Mouse (Mus musculus): ENCODE results near the gene Olfr704. TPM values are rescaled to one million over a fixed set of nuclear protein-coding genes. Genes with fewer than 3 reads are reported as not detected.
"Not testable (repeated sequence)": the region's sequence is repeated elsewhere in the genome, so short reads cannot be mapped to it uniquely, and the experiment has no call there.

Olfr704 gene
- not detected for total RNA-seq (2021)
- long read RNA-seq, experiment 1, result 0 reads
- long read RNA-seq, experiment 2, result 0 reads

- no peak for DNase-seq (ENCODE audit: low spot score in 2 of 2)
Observed at GRCm38 (mm10) chr7:106862885-106863284, at the start of gene Olfr704. TSS of gene Olfr704 (plus strand) at chr7:106863185.

GRCm38 (mm10) chr7:106813829-106814228, 49.2 kb upstream of the Olfr704 start, which contains the start of gene Olfr701:
TSS of gene Olfr701 (plus strand) at chr7:106814129.
- no peak for DNase-seq (ENCODE audit: low spot score in 2 of 2)

GRCm38 (mm10) chr7:106815775-106816174, 47.2 kb upstream of the Olfr704 start:
- no peak for DNase-seq (ENCODE audit: low spot score in 2 of 2)

- DNase-seq (ENCODE audit: low spot score in 2 of 2), result no peak
Observed at GRCm38 (mm10) chr7:106818414-106818813, 44.6 kb upstream of the Olfr704 start.

GRCm38 (mm10) chr7:106833793-106834192, 29.2 kb upstream of the Olfr704 start, which contains the start of gene Olfr702:
TSS of gene Olfr702 (minus strand) at chr7:106833893.
- no peak for DNase-seq (ENCODE audit: low spot score in 2 of 2)

- no peak for DNase-seq (ENCODE audit: low spot score in 2 of 2)
Observed at GRCm38 (mm10) chr7:106843060-106843459, 19.9 kb upstream of the Olfr704 start, which contains the start of gene Olfr703. TSS of gene Olfr703 (plus strand) at chr7:106843360.

GRCm38 (mm10) chr7:106876791-106877190, 13.8 kb downstream of the Olfr704 start, which contains the start of gene Olfr705:
TSS of gene Olfr705 (minus strand) at chr7:106876891.
- DNase-seq (ENCODE audit: low spot score in 2 of 2), result no peak

GRCm38 (mm10) chr7:106888062-106888461, 25.1 kb downstream of the Olfr704 start, which contains the start of gene Olfr706:
TSS of gene Olfr706 (minus strand) at chr7:106888162.
- no peak for DNase-seq (ENCODE audit: low spot score in 2 of 2)

GRCm38 (mm10) chr7:106901141-106901540, 38.2 kb downstream of the Olfr704 start, which contains the start of gene Olfr707:
TSS of gene Olfr707 (minus strand) at chr7:106901241.
- not testable (repeated sequence) for DNase-seq (ENCODE audit: low spot score in 2 of 2)

GRCm38 (mm10) chr7:106907676-106908075, 44.7 kb downstream of the Olfr704 start, which contains the start of gene Olfr1532-ps1:
TSS of gene Olfr1532-ps1 (plus strand) at chr7:106908001.
- no peak for DNase-seq (ENCODE audit: low spot score in 2 of 2)

Other genes with a start within 250 kb of the Olfr704 start
- not detected for gene Olfr693, start 182.6 kb upstream of the Olfr704 start, total RNA-seq (2021)
- gene Olfr694, start 171.4 kb upstream of the Olfr704 start, total RNA-seq (2021), result not detected
- not detected for gene Olfr695, start 146.8 kb upstream of the Olfr704 start, total RNA-seq (2021)
- gene Olfr697, start 120.7 kb upstream of the Olfr704 start, total RNA-seq (2021), result not detected
- not detected for gene Olfr698, start 107.8 kb upstream of the Olfr704 start, total RNA-seq (2021)
- not detected for gene Olfr699, start 70.0 kb upstream of the Olfr704 start, total RNA-seq (2021)
- gene Olfr700, start 54.4 kb upstream of the Olfr704 start, total RNA-seq (2021), result not detected
- gene Olfr701, start 49.1 kb upstream of the Olfr704 start, total RNA-seq (2021), result not detected
- gene Olfr702, start 29.3 kb upstream of the Olfr704 start, total RNA-seq (2021), result not detected
- gene Olfr703, start 19.8 kb upstream of the Olfr704 start, total RNA-seq (2021), result not detected
- gene Olfr705, start 13.7 kb downstream of the Olfr704 start, total RNA-seq (2021), result not detected
- not detected for gene Olfr706, start 25.0 kb downstream of the Olfr704 start, total RNA-seq (2021)
- gene Olfr707, start 38.1 kb downstream of the Olfr704 start, total RNA-seq (2021), result not detected
- not detected for gene Olfr1532-ps1, start 44.8 kb downstream of the Olfr704 start, total RNA-seq (2021)
- under 1 TPM in 1 of 2 experiments, not detected in 1; 0.07 TPM for gene Olfr709-ps1, start 69.0 kb downstream of the Olfr704 start, total RNA-seq (2021)
- gene Olfr710, start 85.1 kb downstream of the Olfr704 start, total RNA-seq (2021), result not detected
- gene Olfr6, start 100.8 kb downstream of the Olfr704 start, total RNA-seq (2021), result not detected
- gene Olfr711, start 112.3 kb downstream of the Olfr704 start, total RNA-seq (2021), result not detected
- not detected for gene Olfr2, start 142.9 kb downstream of the Olfr704 start, total RNA-seq (2021)
- gene Olfr713, start 168.0 kb downstream of the Olfr704 start, total RNA-seq (2021), result not detected
- gene Olfr714, start 207.8 kb downstream of the Olfr704 start, total RNA-seq (2021), result not detected
- gene Olfr17, start 230.0 kb downstream of the Olfr704 start, total RNA-seq (2021), result not detected
- not detected for gene Olfr715b, start 247.2 kb downstream of the Olfr704 start, total RNA-seq (2021)

Measured in left cerebral cortex, adult 18-20 months (tissue).